Mouse (Mus musculus) retina, adult 2 months (tissue): ENCODE results near the gene Nkg7.
A peak's percentile ranks its signal among the peaks of the same experiment; 100 is the strongest.

Experiments
- DNase-seq: peaks from one replicate; pipeline ENCODE4 v3.0.0-alpha.2; 2012; ENCODE audit warnings: low read depth, low spot score

Gene Nkg7

GRCm38 (mm10) chr7:43447801-43448200 is 10.9 kb downstream of the Nkg7 start:
- DNase-seq, result no peak

- no peak for DNase-seq
Measured at GRCm38 (mm10) chr7:43448246-43448645, 11.4 kb downstream of the Nkg7 start.

- DNase-seq, result no peak
Measured at GRCm38 (mm10) chr7:43449811-43450210, 12.9 kb downstream of the Nkg7 start.

GRCm38 (mm10) chr7:43451726-43452125 is 14.9 kb downstream of the Nkg7 start:
- no peak for DNase-seq

GRCm38 (mm10) chr7:43452609-43453008 is 15.7 kb downstream of the Nkg7 start:
- no peak for DNase-seq

GRCm38 (mm10) chr7:43453599-43454355 is 16.9 kb downstream of the Nkg7 start:
- DNase-seq, result no peak

- no peak for DNase-seq
Measured at GRCm38 (mm10) chr7:43454371-43454770, 17.5 kb downstream of the Nkg7 start.

GRCm38 (mm10) chr7:43462851-43463250 is 26.0 kb downstream of the Nkg7 start, which contains the start of gene Vsig10l:
Vsig10l (plus strand) TSS chr7:43463151.
- no peak for DNase-seq

GRCm38 (mm10) chr7:43463976-43464375 is 27.1 kb downstream of the Nkg7 start:
- DNase-seq, result no peak

- no peak for DNase-seq
Measured at GRCm38 (mm10) chr7:43464864-43465343, 28.0 kb downstream of the Nkg7 start.

GRCm38 (mm10) chr7:43465344-43466098 is 28.6 kb downstream of the Nkg7 start:
- peak; percentile 72 for DNase-seq

GRCm38 (mm10) chr7:43466099-43466694 is 29.3 kb downstream of the Nkg7 start:
- no peak for DNase-seq

GRCm38 (mm10) chr7:43470373-43470772 is 33.5 kb downstream of the Nkg7 start:
- no peak for DNase-seq

GRCm38 (mm10) chr7:43475706-43476105 is 38.8 kb downstream of the Nkg7 start:
- no peak for DNase-seq

- DNase-seq, result no peak
Measured at GRCm38 (mm10) chr7:43476376-43476775, 39.5 kb downstream of the Nkg7 start.

GRCm38 (mm10) chr7:43481191-43481590 is 44.3 kb downstream of the Nkg7 start:
- DNase-seq, result no peak

GRCm38 (mm10) chr7:43482090-43482716 is 45.3 kb downstream of the Nkg7 start:
- no peak for DNase-seq

GRCm38 (mm10) chr7:43483236-43483635 is 46.4 kb downstream of the Nkg7 start:
- DNase-seq, result no peak
